Mouse (Mus musculus) thymus, postnatal 25 days (tissue): ENCODE measurements around the gene Tnfrsf1a.

Source experiments
- DNase-seq: peaks from one replicate; pipeline ENCODE4 v3.0.0; 2022

Tnfrsf1a gene

GRCm38 (mm10) chr6:125389853-125390252 lies 40.7 kb downstream of the Tnfrsf1a start:
- no peak for DNase-seq

DNA sequence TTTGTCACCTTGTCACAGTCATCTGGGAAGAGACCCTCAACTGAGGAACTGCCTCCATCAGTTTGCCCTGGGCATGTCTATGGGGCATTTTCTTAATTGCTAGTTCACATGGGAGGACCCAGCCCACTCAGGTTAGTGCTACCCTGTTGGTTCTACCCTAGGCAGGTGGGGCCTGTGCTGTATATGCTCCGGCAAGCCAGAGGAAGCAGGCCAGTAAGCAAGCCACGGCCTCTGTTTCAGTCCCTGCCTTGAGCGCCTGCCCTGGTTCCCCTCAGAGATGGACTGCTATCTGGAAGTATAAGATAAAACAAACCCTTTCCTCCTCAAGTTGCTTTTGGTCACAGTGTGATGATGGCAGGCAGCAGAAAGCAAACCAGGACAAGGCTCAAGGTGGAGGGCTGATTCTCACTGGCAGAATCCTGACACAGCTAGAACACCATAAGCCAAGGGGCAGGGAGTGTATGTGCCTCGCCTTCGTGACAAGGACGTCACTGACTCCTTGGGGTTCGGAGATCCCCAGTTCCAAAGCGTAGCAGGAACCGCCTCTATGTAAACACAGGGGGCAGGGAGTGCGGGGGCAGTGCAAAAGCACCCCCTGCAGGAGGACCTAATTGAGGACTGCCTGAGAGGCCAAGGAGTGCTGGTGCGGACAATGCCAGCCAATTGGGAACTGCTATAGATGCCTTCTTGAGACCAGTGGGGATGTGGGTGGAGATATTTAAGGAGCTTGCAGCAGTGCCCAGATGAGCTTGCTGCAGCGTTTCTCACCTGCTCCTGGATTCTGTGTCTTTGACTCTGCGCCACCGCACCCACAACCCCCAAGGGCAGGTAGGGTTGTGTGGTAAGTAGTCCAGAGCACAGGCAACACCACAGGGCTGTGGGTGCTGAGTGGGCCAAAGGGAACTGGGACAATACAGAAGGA lies 56.6 kb downstream of the Tnfrsf1a start:
- DNase-seq = no peak

DNA sequence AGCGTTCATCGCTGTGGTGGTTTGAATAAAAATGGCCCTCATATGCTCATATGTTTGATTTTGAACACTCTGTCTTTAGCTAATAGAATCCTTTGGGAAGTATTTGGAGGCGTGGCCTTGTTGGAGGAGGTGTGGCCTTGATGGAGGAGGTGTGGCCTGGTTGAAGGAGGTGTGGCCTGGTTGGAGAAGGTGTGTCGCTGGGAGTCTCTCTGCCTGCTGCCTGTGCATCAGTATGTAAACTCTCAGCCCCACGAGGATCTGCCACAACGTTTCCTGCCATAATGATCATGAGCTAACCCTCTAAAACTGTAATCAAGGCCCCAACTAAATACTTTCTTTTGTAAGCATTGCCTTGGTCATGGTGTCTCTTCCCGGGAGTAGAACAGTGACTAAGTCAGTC lies 58.1 kb downstream of the Tnfrsf1a start:
- no peak for DNase-seq

GRCm38 (mm10) chr6:125407657-125408056 lies 58.5 kb downstream of the Tnfrsf1a start:
- DNase-seq = no peak

- DNase-seq = no peak
These were observed 61.4 kb downstream of the Tnfrsf1a start for GRCm38 (mm10) chr6:125410551-125410950.

DNA sequence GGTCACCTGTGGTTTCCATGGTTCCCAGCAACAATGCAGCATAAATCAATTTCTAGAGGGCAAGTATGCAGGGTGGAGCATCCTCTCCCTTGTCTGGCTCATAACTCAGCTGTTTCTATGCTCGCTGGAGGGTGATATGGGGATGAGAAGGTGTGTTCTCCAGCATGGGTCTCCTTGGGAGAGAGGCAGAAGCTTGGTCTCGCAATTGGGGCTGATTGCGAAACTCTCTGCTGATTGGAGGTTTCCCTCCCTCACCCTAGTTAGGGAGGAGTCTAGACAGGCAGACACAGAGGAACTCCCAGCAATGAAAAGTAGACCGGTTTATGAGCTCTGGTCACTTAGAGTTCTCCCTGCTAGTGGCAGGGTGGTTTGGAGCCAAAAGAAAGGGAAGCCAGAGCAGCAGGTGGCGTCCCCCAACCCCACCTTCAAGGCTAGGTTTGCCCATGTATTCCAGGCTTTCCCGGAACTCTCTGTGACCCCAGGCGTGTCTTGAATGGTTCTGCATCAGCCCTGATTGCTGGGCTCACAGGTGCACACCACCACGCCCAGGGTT lies 61.9 kb downstream of the Tnfrsf1a start:
- DNase-seq = no peak

DNA sequence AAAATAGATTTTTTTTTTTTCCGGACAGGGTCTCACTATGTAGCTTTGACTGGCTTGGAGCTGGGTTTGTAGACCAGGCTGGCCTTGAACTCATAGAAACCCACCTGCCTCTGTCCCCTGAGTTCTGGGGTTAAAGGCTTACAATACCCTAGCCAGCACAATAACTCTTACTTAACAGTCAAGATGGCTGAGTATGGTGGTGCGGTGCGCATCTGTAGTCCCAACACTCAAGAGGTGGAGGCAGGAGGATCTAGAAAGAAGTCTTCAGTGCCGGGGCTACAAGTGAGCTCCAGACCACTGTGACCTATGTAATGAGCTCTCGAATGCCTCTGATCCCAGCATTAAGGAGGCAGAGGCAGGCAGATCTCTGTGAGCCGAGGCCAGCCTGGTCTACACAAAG lies 62.5 kb downstream of the Tnfrsf1a start:
- no peak for DNase-seq
